Mouse (Mus musculus) granulocyte monocyte progenitor cell, adult 5-6 weeks (primary cell): ENCODE results near the gene Tcp1. TPM values are rescaled to one million over a fixed set of nuclear protein-coding genes. Genes with fewer than 3 reads are reported as not detected.
A peak's percentile ranks its signal among the peaks of the same experiment; 100 is the strongest.
"Not testable (repeated sequence)": the region's sequence is repeated elsewhere in the genome, so short reads cannot be mapped to it uniquely, and the experiment has no call there.

Experiments
- ATAC-seq: replicated peaks from 2 replicates; pipeline ENCODE4 v1.8.0; 2016; ENCODE audit warnings: mild to moderate bottlenecking, moderate TSS enrichment, inconsistent platforms; ENCODE audit not compliant: poor library complexity, severe bottlenecking
- total RNA-seq, 2 experiments: library from RNA; stranded (forward) in 1 of 2; stranded (reverse) in 1 of 2; fragments of 200-712, 200-1000 nt in 1 of 2; fragments of >200 nt in 1 of 2; fragmentation: Nextera tagmentation in 1 of 2; gene quantifications; 2 replicates each; pipeline ENCODE4 v1.2.3; 2014 to 2017

Gene Tcp1
- total RNA-seq (2014; fragmentation: Nextera tagmentation) (377 and 436 TPM in 2 replicates), total RNA-seq (2017) (932 and 1,001 TPM in 2 replicates)

- peak; percentile 13 for ATAC-seq
Observed at GRCm38 (mm10) chr17:12915488-12915880, at the start of gene Tcp1. Tcp1 (plus strand) TSS chr17:12915701.

GRCm38 (mm10) chr17:12866853-12867252 is 48.6 kb upstream of the Tcp1 start:
- ATAC-seq, result no peak

- no peak for ATAC-seq
Observed at GRCm38 (mm10) chr17:12868043-12868442, 47.5 kb upstream of the Tcp1 start, which contains the start of gene Mas1. Mas1 (minus strand) TSS chr17:12868143.

- ATAC-seq, result no peak
Observed at GRCm38 (mm10) chr17:12868640-12869039, 46.9 kb upstream of the Tcp1 start.

GRCm38 (mm10) chr17:12872275-12873028 is 43.0 kb upstream of the Tcp1 start:
- ATAC-seq, result peak; percentile 9; the same call in 1 of the 2 replicates

GRCm38 (mm10) chr17:12875734-12876133 is 39.8 kb upstream of the Tcp1 start, which contains the start of gene Mrgprh:
Mrgprh (plus strand) TSS chr17:12876034.
- no peak for ATAC-seq

GRCm38 (mm10) chr17:12880178-12880577 is 35.3 kb upstream of the Tcp1 start:
- peak; percentile 82 for ATAC-seq

- ATAC-seq, result no peak
Observed at GRCm38 (mm10) chr17:12881216-12881615, 34.3 kb upstream of the Tcp1 start.

- no peak for ATAC-seq
Observed at GRCm38 (mm10) chr17:12886620-12887019, 28.9 kb upstream of the Tcp1 start.

- no peak for ATAC-seq
Observed at GRCm38 (mm10) chr17:12887021-12887775, 28.3 kb upstream of the Tcp1 start.

GRCm38 (mm10) chr17:12891054-12891453 is 24.4 kb upstream of the Tcp1 start:
- no peak for ATAC-seq

- no peak for ATAC-seq
Observed at GRCm38 (mm10) chr17:12892033-12892432, 23.5 kb upstream of the Tcp1 start.

GRCm38 (mm10) chr17:12897674-12898073 is 17.8 kb upstream of the Tcp1 start:
- no peak for ATAC-seq

- ATAC-seq, result not testable (repeated sequence)
Observed at GRCm38 (mm10) chr17:12898607-12899006, 16.9 kb upstream of the Tcp1 start.

- ATAC-seq, result no peak
Observed at GRCm38 (mm10) chr17:12902291-12902690, 13.2 kb upstream of the Tcp1 start.

GRCm38 (mm10) chr17:12903372-12904333 is 11.8 kb upstream of the Tcp1 start:
- ATAC-seq, result no peak

- ATAC-seq, result no peak
Observed at GRCm38 (mm10) chr17:12904349-12904748, 11.2 kb upstream of the Tcp1 start.

GRCm38 (mm10) chr17:12905810-12906209 is 9.7 kb upstream of the Tcp1 start:
- ATAC-seq, result no peak

GRCm38 (mm10) chr17:12906436-12906835 is 9.1 kb upstream of the Tcp1 start:
- ATAC-seq, result no peak
